Mouse (Mus musculus) liver, embryonic 14.5 days (tissue): ENCODE results near the gene Usp15.

ENCODE experiments used
- CTCF ChIP-seq: IDR thresholded peaks from 2 replicates; pipeline ENCODE4 v1.5.1; 2016; ENCODE audit warnings: antibody characterized with exemption, low read depth, control low read depth
- EP300 ChIP-seq: IDR thresholded peaks from 2 replicates; pipeline ENCODE4 v1.6.1; 2016; ENCODE audit warnings: antibody characterized with exemption, low read depth

GRCm38 (mm10) chr10:123063021-123063420, 133.8 kb downstream of the Usp15 start:
- TF ChIP-seq CTCF (no peak), EP300 (no peak)
